Mouse (Mus musculus): ENCODE data around the gene Cabp1. TPM values are rescaled to one million over a fixed set of nuclear protein-coding genes. Genes with fewer than 3 reads are reported as not detected.

Gene Cabp1
- total RNA-seq, 2 experiments from 2014 or later, result 1.2 to 1.3 TPM

GRCm38 (mm10) chr5:115214864-115215263 lies 20.7 kb upstream of the Cabp1 start:
- no peak for DNase-seq
- intact Hi-C loops (cut with DNase I; ENCODE audit: low total_unique reads), result no loop called here

- DNase-seq, result no peak
- intact Hi-C loops (cut with DNase I; ENCODE audit: low total_unique reads), result no loop called here
These were observed 18.7 kb upstream of the Cabp1 start for GRCm38 (mm10) chr5:115212861-115213260.

GRCm38 (mm10) chr5:115212451-115212850 lies 18.3 kb upstream of the Cabp1 start:
- DNase-seq, result no peak
- intact Hi-C loops (cut with DNase I; ENCODE audit: low total_unique reads), result no loop called here

GRCm38 (mm10) chr5:115210380-115210779 lies 16.2 kb upstream of the Cabp1 start:
- intact Hi-C loops (cut with DNase I; ENCODE audit: low total_unique reads), result no loop called here
- no peak for DNase-seq

GRCm38 (mm10) chr5:115208601-115209000 lies 14.4 kb upstream of the Cabp1 start:
- no peak for DNase-seq
- intact Hi-C loops (cut with DNase I; ENCODE audit: low total_unique reads), result no loop called here

- no peak for DNase-seq
- intact Hi-C loops (cut with DNase I; ENCODE audit: low total_unique reads), result no loop called here
These were observed 13.7 kb upstream of the Cabp1 start for GRCm38 (mm10) chr5:115207892-115208291.

GRCm38 (mm10) chr5:115207244-115207643 lies 13.1 kb upstream of the Cabp1 start:
- intact Hi-C loops (cut with DNase I; ENCODE audit: low total_unique reads), result no loop called here
- no peak for DNase-seq

GRCm38 (mm10) chr5:115204562-115205311 lies 10.6 kb upstream of the Cabp1 start:
- DNase-seq, result no peak
- intact Hi-C loops (cut with DNase I; ENCODE audit: low total_unique reads), result no loop called here

- intact Hi-C loops (cut with DNase I; ENCODE audit: low total_unique reads), result no loop called here
- DNase-seq, result no peak
These were observed 9.8 kb upstream of the Cabp1 start for GRCm38 (mm10) chr5:115203735-115204561.

- intact Hi-C loops (cut with DNase I; ENCODE audit: low total_unique reads), result no loop called here
- DNase-seq, result no peak
These were observed 543 bp upstream of the Cabp1 start for GRCm38 (mm10) chr5:115194626-115195221.

- intact Hi-C loops (cut with DNase I; ENCODE audit: low total_unique reads), result no loop called here
- DNase-seq, result peak; percentile 73
These were observed 955 bp downstream of the Cabp1 start for GRCm38 (mm10) chr5:115193226-115193625.

GRCm38 (mm10) chr5:115192828-115193195 lies 1.4 kb downstream of the Cabp1 start:
- intact Hi-C loops (cut with DNase I; ENCODE audit: low total_unique reads), result no loop called here
- no peak for DNase-seq

- intact Hi-C loops (cut with DNase I; ENCODE audit: low total_unique reads), result no loop called here
- no peak for DNase-seq
These were observed 2.0 kb downstream of the Cabp1 start for GRCm38 (mm10) chr5:115191880-115192827.

GRCm38 (mm10) chr5:115190081-115190480 lies 4.1 kb downstream of the Cabp1 start:
- intact Hi-C loops (cut with DNase I; ENCODE audit: low total_unique reads), result no loop called here
- DNase-seq, result no peak

GRCm38 (mm10) chr5:115188824-115189223 lies 5.4 kb downstream of the Cabp1 start:
- intact Hi-C loops (cut with DNase I; ENCODE audit: low total_unique reads), result no loop called here

GRCm38 (mm10) chr5:115187188-115188131 lies 6.7 kb downstream of the Cabp1 start:
- intact Hi-C loops (cut with DNase I; ENCODE audit: low total_unique reads), result loop anchor here (2.0 kb wide), 1 partner anchor 47 kb away; the partner anchor contains the start of gene Pop5
- DNase-seq, result peak; percentile 95

More at GRCm38 (mm10) chr5:115188824-115189223, 5.4 kb downstream of the Cabp1 start:
- no peak for DNase-seq

GRCm38 (mm10) chr5:115186371-115187073 lies 7.7 kb downstream of the Cabp1 start:
- no peak for DNase-seq
- intact Hi-C loops (cut with DNase I; ENCODE audit: low total_unique reads), result loop anchor here (2.0 kb wide), 1 partner anchor 48 kb away; the partner anchor contains the start of gene Pop5
